Mouse (Mus musculus): ENCODE results near the gene Emc3. TPM values are rescaled to one million over a fixed set of nuclear protein-coding genes. Genes with fewer than 3 reads are reported as not detected.

Gene Emc3
- polyA plus RNA-seq, 1 experiment from 2014 or later: 101 TPM

Small RNA genes lying within 50 kb of the gene (microRNA-seq; reads per million reads assigned to microRNA genes)
- not detected for gene Gm23365

Other genes starting within 250 kb of the Emc3 start
- gene Cpne9, start 249.3 kb downstream of the Emc3 start, polyA plus RNA-seq (2014; fragmentation: Nextera tagmentation; extraction: Ambion mirVana): 0.23 and 0.80 TPM in 2 replicates
- 15.8 and 17.0 TPM in 2 replicates for gene Brpf1, start 224.5 kb downstream of the Emc3 start, polyA plus RNA-seq (2014; fragmentation: Nextera tagmentation; extraction: Ambion mirVana)
- gene Ogg1, start 204.7 kb downstream of the Emc3 start, polyA plus RNA-seq (2014; fragmentation: Nextera tagmentation; extraction: Ambion mirVana): 12.7 and 14.7 TPM in 2 replicates
- gene Camk1, start 187.7 kb downstream of the Emc3 start, polyA plus RNA-seq (2014; fragmentation: Nextera tagmentation; extraction: Ambion mirVana): 86.3 and 90.7 TPM in 2 replicates
- 68.2 and 83.2 TPM in 2 replicates for gene Tada3, start 153.8 kb downstream of the Emc3 start, polyA plus RNA-seq (2014; fragmentation: Nextera tagmentation; extraction: Ambion mirVana)
- gene Arpc4, start 153.5 kb downstream of the Emc3 start, polyA plus RNA-seq (2014; fragmentation: Nextera tagmentation; extraction: Ambion mirVana): 265 and 270 TPM in 2 replicates
- gene Ttll3, start 142.4 kb downstream of the Emc3 start, polyA plus RNA-seq (2014; fragmentation: Nextera tagmentation; extraction: Ambion mirVana): 2.5 and 5.0 TPM in 2 replicates
- 15.8 and 19.8 TPM in 2 replicates for gene Rpusd3, start 112.3 kb downstream of the Emc3 start, polyA plus RNA-seq (2014; fragmentation: Nextera tagmentation; extraction: Ambion mirVana)
- gene Cidec, start 95.9 kb downstream of the Emc3 start, polyA plus RNA-seq (2014; fragmentation: Nextera tagmentation; extraction: Ambion mirVana): not detected in 2 replicates
- 88.0 and 94.4 TPM in 2 replicates for gene Jagn1, start 89.1 kb downstream of the Emc3 start, polyA plus RNA-seq (2014; fragmentation: Nextera tagmentation; extraction: Ambion mirVana)
- gene Il17re, start 73.2 kb downstream of the Emc3 start, polyA plus RNA-seq (2014; fragmentation: Nextera tagmentation; extraction: Ambion mirVana): not detected in 2 replicates
- 1.3 and 2.0 TPM in 2 replicates for gene Il17rc, start 60.2 kb downstream of the Emc3 start, polyA plus RNA-seq (2014; fragmentation: Nextera tagmentation; extraction: Ambion mirVana)
- gene Creld1, start 48.4 kb downstream of the Emc3 start, polyA plus RNA-seq (2014; fragmentation: Nextera tagmentation; extraction: Ambion mirVana): 37.2 and 49.4 TPM in 2 replicates
- gene Prrt3, start 29.7 kb downstream of the Emc3 start, polyA plus RNA-seq (2014; fragmentation: Nextera tagmentation; extraction: Ambion mirVana): 3.2 and 5.4 TPM in 2 replicates
- gene Fancd2, start within 50 bp of the Emc3 start, polyA plus RNA-seq (2014; fragmentation: Nextera tagmentation; extraction: Ambion mirVana): 4.3 and 5.8 TPM in 2 replicates
- gene Fancd2os, start 69.1 kb upstream of the Emc3 start, polyA plus RNA-seq (2014; fragmentation: Nextera tagmentation; extraction: Ambion mirVana): not detected in 2 replicates
- 280 and 307 TPM in 2 replicates for gene Brk1, start 73.1 kb upstream of the Emc3 start, polyA plus RNA-seq (2014; fragmentation: Nextera tagmentation; extraction: Ambion mirVana)
- gene Vhl, start 92.3 kb upstream of the Emc3 start, polyA plus RNA-seq (2014; fragmentation: Nextera tagmentation; extraction: Ambion mirVana): 90.3 and 97.1 TPM in 2 replicates
- 0.68 and 0.90 TPM in 2 replicates for gene Irak2, start 106.8 kb upstream of the Emc3 start, polyA plus RNA-seq (2014; fragmentation: Nextera tagmentation; extraction: Ambion mirVana)
- 1.1 and 1.6 TPM in 2 replicates for gene Tatdn2, start 165.4 kb upstream of the Emc3 start, polyA plus RNA-seq (2014; fragmentation: Nextera tagmentation; extraction: Ambion mirVana)
- gene Ghrl, start 188.2 kb upstream of the Emc3 start, polyA plus RNA-seq (2014; fragmentation: Nextera tagmentation; extraction: Ambion mirVana): 0.54 and 0.66 TPM in 2 replicates
- gene Sec13, start 209.1 kb upstream of the Emc3 start, polyA plus RNA-seq (2014; fragmentation: Nextera tagmentation; extraction: Ambion mirVana): 288 and 299 TPM in 2 replicates